Mouse (Mus musculus): Measurements from ENCODE around the gene Arhgap9.
A peak's percentile ranks its signal among the peaks of the same experiment; 100 is the strongest.

Gene Arhgap9

DNA sequence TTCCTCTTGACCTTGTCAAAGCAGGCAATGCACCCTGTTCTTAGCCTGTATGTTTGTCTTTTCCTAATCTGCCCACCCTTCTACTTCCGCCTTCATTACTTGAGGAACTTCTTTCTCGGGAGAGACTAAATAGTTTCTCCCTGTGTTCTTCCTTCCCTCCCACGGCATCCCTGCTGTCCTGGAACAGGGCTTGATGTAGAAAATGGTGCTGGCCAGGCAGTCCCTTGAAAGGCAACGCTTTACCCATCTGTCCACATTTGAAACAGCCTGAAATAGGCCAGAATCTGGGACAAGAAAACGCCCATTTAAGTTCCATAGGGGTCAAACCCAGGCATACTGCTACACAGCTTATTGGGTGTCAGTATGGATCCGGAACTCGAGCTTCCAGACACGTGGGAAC lies 28.0 kb downstream of the Arhgap9 start:
- no peak for DNase-seq

DNA sequence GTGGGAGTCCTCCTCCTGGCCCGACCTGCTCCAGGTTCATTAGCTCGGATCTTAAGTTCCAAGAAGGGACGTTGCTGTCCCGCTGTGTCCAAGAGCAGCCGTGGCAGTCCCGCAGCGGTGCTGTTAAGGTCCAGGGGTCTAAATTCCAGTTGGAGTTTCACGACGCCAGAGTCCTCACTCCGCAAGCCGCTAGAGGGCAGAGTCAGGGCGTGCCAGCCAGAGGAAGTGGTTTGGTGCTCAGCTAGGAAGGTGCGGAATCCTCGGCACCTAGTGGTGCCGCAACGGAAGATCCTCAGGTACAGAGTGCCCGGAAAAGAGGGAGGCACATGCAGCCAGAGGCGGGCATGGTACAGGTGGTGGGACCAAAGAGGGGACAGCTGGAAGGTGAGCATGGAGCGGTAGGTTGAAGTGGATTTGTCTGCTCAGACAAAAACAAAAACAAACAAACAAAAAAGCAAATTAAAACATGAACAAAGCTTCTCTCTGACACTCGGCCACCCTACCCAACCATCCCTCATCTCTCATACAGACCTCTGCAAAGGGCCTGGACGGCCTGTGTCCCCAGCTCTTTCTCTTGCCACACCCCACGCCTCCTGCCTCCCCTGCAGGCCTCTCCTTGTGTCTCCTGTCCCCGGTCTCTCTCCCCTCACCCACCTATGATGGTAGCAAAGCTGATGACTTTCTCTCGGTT lies 29.0 kb downstream of the Arhgap9 start:
- peak; percentile 78 for DNase-seq

DNA sequence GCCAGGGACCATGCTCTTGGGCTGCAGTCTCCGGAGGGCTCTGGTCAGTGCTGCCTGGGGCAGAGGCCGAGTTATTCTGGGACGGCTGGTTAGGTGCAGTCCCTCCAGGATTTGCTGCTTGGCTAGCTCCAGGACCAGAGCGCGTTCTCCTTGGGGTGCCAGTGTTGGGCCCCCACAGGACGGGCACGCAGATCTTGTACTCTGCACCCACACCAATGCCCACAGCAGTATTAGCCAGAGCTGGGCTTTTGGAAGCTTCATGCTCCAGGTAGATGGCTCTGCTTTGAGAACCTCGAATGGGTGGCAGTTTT lies 29.5 kb downstream of the Arhgap9 start:
- DNase-seq, result no peak

DNA sequence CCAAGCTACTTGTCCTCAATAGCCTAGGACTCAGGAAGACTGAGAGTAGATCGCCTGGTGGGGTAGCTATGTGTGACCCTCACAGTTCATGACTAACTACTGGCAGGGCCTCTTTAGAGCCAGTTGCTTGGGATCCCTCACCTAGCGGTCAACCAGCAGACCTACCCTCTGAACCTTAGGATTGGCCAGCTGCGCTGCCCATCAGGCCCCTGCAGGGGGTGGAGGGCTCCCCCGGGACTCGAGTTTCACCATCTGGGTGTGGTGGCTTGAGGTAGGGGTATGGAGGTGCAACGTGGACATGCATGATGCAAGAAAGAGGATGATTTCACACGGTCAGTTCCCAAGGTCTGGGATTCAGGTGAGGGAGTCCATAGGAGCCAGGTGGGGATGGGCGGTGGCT lies 30.0 kb downstream of the Arhgap9 start:
- DNase-seq, result no peak

DNA sequence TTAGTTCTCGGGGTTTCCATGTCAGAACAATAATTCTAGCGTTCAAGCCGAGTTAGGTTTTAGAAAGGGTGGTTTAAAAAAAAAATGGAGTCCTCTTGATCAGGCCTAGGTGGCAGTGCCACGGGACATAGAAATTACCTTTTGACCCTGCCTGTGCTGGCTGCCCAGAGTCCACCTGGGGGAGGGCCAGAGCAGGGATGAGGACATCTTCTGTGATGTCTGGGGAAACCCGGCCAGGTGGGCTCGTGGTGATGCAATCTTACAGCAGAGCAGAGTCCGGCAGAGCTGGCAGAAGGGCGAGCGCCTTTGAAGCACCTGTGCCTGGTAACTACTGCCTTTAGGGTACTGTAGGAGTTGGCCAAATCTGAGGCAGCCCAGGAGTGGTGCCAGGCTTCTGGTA lies 30.4 kb downstream of the Arhgap9 start:
- DNase-seq, result no peak

DNA sequence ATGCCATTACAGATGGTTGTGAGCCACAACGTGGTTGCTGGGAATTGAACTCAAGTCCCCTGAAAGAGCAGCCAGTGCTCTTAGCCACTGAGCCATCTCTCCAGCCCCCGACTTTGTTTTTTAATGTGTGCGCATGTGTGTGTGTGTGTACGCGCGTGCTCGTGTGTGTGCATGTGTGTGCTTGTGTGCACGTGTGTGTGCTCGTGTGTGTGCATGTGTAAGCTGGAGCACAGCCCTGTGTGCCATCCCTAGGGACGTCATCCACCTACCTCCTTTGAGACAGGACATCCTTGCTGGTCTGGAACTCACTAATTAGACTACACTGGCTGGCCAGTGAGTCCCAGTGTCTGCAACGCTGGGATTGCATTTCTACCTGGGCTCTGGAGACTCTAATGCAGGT lies 31.0 kb downstream of the Arhgap9 start:
- DNase-seq, result no peak

DNA sequence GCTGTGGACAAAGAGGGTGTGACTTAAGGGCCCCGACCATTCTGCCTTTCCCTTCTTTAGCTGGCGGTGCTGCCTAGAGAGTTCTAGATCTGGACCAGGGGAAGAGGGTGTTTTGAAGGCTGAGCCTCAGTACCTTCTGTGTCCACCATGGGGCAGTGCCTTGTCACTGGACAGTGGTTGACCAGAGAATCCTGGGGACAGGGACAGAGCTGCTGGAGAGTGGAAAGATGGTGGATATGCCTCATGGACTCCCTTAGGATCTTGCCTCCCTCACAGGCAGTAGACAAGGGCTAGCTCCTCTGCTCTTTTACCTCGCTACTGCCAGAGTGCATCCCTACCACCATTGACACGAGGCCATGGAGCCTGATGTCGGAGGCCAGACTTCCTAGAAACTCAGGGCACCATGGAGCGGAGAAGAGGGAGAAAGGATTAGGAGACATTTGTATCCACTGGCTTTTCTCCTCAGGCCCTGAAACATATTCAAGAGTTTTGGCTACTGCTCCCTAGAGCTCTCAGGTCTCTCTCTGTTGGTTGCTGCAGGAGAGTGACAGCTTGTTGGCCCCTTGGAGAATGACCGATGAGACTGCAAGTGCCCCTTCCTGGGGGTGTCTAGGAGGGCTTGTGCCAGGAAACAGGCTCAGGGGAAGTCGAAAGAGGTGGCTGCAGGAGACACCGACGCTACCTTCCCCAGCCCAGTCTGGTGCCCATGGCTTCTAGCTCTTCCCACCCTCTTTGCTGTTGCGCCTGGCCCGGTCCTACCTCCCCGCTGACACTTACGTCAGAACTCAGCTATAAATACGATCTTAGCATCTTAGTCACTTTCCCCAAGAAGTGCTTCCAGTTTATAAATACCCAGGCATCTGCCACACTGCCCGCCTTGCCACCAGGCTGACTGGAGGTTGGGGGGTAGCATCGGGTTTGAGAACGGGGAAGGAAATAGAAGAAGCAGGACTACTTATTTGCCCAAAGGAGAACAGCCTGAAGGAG lies 32.4 kb downstream of the Arhgap9 start, which contains the start of gene Inhbe:
Inhbe (minus strand) TSS at position 503 of the 987 bp plus-strand sequence.
- no peak for DNase-seq

DNA sequence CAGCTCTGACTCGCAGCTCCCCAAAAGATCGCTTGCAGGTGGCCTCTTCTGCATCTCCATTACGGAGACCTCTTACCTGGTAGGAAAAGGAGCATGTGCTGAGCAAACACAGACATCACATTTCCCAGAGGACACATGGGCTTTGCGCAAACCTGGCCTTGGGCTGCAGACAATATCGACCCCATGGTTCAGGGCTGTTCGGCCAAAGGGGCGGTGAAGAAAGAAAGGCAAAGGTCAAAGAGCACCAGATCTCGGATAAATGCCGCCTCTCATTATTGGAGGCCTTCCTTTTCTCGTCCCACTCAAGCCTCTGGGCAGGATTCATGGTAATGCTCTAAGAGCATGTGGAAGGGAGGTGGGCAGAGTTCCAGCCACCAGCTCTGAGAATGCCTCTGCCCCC lies 33.6 kb downstream of the Arhgap9 start:
- DNase-seq, result no peak

DNA sequence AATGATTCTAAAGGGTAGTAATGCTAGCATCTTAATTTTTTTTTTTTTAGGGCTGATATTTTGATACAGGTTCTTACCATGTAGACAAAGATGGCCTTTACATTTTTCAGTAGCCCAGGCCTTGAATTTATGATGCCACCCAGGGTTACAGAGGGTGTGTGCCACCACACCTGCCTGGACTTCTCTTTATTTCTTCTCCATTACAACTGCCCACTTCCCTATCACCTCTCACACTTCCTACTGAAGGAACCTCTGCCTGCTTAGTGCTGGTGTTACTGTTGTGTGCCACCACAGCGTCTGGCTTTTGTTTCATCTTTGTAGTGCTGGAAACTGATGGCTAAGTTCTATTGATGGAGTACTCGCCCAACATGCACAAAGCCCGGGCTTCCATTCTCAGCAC lies 39.0 kb downstream of the Arhgap9 start:
- no peak for DNase-seq

DNA sequence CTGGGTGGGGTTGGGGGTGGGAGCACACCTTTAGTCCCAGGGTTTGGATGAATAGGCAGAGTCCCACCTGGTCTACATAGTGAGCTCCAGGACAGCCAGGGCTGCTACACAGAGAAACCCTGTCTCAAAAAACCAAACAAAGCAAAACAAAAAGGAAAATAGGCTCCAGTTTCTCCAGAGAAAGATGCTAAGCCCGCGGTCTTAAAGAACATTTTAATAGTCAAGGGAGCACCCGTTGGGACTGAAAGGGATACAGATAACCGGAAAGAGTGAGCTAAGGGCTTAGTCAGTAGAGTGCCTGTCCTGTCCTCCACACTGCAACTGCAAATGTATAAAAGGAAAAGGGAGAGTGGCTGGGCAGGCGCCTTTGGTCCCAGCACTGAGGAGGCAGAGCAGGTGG lies 45.4 kb downstream of the Arhgap9 start:
- DNase-seq, result no peak

DNA sequence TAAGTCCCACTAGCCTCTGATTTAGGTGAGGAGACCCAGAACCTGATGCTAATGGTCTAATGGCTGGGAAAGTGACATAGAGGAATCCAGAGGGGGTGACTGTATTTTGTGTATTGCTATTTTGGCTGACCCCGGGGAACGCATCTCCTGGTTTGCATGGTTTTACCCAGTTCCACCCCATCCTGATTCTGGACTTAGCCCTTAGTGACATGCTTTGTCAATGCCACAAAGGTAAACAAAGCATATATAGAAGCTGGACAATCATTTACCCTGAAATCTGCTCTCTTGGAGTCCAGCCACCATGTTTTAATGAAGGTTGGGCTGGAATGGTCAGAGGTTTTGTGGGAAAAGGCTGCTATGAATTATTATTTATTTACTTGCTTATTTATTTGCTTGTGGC lies 46.5 kb downstream of the Arhgap9 start:
- no peak for DNase-seq

DNA sequence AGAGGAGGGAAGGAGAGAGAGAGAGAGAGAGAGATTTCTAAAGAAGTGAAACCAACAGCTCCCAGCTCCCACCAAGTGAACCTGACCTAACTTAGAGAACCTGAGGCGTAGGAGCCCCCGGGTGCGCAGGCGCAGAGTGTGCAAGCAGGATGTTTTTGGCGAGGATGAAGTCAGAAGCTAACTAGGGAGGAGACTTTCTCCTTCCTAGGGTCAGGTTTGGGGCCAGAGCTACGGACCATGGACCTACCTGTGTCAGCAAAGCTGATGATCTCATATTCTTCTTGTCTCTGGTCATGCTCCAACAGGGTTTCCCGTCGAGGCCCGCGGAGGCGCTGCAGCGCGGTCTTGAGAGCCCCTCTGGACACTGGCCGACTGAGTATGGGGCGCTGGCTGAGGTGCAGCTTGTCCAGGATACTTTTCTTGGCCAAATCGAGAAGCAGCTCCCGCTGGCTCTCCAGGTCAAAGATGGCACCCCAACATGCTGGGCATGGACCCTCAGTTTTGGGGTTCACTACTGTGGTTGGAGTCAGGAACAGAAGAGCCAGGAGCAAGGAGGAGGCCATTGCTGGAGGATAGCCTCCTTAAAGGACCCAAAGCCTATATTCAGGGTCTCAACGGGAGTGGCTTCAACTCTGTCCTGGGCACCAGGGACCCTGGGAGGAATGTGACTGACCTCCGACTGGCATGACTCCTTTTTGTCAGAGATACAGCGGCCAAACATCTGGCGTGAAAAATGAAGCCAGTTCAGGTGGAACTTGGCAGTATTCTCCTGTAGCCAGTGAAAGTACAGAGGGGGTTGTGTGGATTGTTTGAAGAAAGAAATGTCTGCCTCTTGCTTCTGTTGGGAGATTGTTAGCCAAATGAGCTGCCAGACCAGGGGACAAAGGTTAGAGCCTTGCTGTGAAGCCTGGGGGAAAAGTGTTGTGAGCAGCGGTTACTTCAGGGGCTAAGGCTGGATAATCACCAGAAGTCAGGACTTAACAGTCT lies 48.4 kb downstream of the Arhgap9 start, which contains the start of gene Inhbc:
Inhbc (minus strand) TSS at position 598 of the 987 bp plus-strand sequence.
- no peak for DNase-seq

DNA sequence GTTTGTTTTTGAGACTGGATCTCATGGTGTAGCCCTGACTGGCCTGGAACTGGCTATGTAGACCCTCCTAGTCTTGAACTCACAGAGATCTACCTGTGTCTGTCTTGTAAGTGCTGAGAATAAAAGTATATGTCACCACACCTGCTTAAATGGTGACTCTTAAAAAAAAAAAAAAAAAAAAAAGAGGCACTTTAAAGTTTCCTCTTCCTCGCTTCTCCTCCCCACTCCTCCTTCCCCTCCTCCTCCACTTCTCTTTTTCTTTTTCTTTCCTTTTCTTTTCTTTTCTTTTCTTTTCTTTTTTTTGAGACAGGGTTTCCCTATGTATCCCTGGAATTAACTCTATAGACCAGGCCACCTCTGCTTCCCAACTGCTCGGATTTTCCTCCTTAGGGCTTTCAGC lies 49.3 kb downstream of the Arhgap9 start:
- DNase-seq, result no peak

DNA sequence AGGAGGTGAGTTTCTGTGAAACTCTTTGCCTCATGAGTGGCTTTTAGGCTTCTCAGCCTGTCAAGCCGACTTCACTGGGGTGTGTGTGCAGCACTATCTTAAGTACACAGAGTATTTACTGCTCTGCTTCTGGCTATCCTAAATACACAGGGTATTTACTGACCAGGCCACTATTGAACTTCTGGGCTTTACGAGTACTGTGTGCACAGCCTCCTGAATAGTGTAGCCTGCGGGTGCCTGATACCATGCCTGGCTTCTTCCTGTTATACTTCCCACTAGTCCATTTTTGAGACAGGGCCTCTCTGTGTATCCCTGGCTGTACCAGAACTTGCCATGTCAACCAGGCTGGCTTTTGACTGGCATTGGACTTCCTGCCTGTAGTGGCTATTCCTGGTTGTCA lies 55.9 kb downstream of the Arhgap9 start:
- DNase-seq, result no peak

All from lung, postnatal 36 days (tissue).